Mouse (Mus musculus) stomach, embryonic 15.5 days (tissue): ENCODE results near the gene Ivns1abp. TPM values are rescaled to one million over a fixed set of nuclear protein-coding genes. Genes with fewer than 3 reads are reported as not detected.

Experiments used
- ATAC-seq: fragments of 200-750 bp; cut with Nextera tagmentation; 2 replicates; pipeline ENCODE4 v1.8.0; 2017; ENCODE audit warnings: low read depth, moderate number of reproducible peaks, moderate TSS enrichment; ENCODE audit not compliant: insufficient read depth, low FRiP score
- H3K27ac ChIP-seq: fragments of 300-500 bp; sonication (generic); 2 replicates; pipeline ENCODE4 v1.5.1; 2015; ENCODE audit warnings: mild to moderate bottlenecking, inconsistent platforms
- H3K27me3 ChIP-seq: fragments of 300-500 bp; sonication (generic); replicated peaks from 2 replicates; pipeline ENCODE4 v1.6.1; 2015; ENCODE audit warnings: inconsistent platforms
- H3K36me3 ChIP-seq: fragments of 300-500 bp; sonication (generic); 2 replicates; pipeline ENCODE4 v1.6.1; 2015; ENCODE audit warnings: inconsistent platforms
- H3K4me1 ChIP-seq: fragments of 300-500 bp; sonication (generic); 2 replicates; pipeline ENCODE4 v1.6.1; 2015; ENCODE audit warnings: inconsistent platforms
- H3K4me2 ChIP-seq: fragments of 300-500 bp; sonication (generic); 2 replicates; pipeline ENCODE4 v1.6.1; 2015; ENCODE audit warnings: mild to moderate bottlenecking, inconsistent platforms
- H3K4me3 ChIP-seq: fragments of 300-500 bp; sonication (generic); replicated peaks from 2 replicates; pipeline ENCODE4 v1.5.1; 2015; ENCODE audit warnings: inconsistent platforms
- H3K9ac ChIP-seq: fragments of 300-500 bp; sonication (generic); 2 replicates; pipeline ENCODE4 v1.6.1; 2015; ENCODE audit warnings: inconsistent platforms
- H3K9me3 ChIP-seq: fragments of 300-500 bp; sonication (generic); 2 replicates; pipeline ENCODE4 v1.6.1; 2016; ENCODE audit warnings: inconsistent platforms
- WGBS: fragments of 180-500 bp; shearing (Covaris S2); methylation state at CpG from one replicate; pipeline ENCODE4 v1.1.7; 2015; 5-methylcytosine and 5-hydroxymethylcytosine counted together
- polyA plus RNA-seq: library from polyadenylated mRNA; unstranded; fragments of >200 nt; fragmentation: Nextera tagmentation; extraction: Ambion mirVana; gene quantifications from 2 replicates; pipeline ENCODE4 v1.2.1, GENCODE M21; 2015

Gene Ivns1abp
- polyA plus RNA-seq, 1 experiment from 2014 or later: 206 TPM

DNA sequence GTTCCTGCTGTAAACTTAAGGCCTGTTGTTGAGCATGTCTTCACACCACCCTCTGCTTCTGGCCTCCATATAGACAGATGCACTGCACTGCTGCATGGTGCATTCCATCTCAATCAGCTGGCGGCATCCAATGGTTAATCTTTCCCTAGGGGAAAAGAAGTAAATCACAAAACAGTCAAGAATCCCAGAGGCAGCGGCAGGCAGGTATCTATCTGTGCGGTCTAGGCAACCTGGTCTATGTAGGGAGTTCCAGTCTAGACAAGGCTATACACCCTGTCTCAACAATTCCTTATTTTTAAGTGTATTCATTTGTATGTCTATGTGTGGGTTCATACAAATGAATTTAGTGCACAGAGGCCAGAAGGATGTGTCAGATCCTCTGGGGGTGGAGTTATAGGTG lies 24.2 kb downstream of the Ivns1abp start:
- H3K4me3 ChIP-seq: no peak overlapping the region
- H3K36me3 ChIP-seq: peaks cover 24% of the 10 kb centered on the region
- 93% methylated on average over 3 of the region's 3 CpGs for WGBS

DNA sequence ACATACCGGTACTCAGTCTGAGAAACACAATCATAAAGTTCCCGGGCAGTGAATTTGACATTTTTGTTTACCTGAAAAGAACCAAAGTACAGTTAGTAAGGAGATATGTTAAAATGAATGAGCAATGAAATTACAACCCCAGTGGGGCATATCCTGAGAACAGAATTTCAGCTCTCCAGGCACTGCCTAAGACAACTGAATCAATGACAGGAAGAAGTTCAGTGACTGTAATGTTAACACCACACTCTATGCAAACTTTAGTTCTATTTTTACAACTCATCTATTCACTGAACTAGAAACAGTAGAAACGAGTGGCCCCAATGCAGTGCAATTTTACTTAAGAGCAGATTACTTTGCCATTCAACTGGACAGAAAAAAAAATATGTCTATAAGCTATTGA lies 26.3 kb downstream of the Ivns1abp start:
- Histone ChIP-seq H3K4me1 (no peaks in the 10 kb centered on the region), H3K4me3 (no peak overlapping the region), H3K9me3 (no peaks in the 10 kb centered on the region), H3K4me2 (no peak overlapping the region), H3K27ac (no peak overlapping the region), H3K36me3 (peaks cover 21% of the 10 kb centered on the region), H3K9ac (no peak overlapping the region), H3K27me3 (no peaks in the 10 kb centered on the region)
- 75% methylated on average over 3 of the region's 3 CpGs for WGBS
- no peak for ATAC-seq

More for the DNA sequence above, 24.2 kb downstream of the Ivns1abp start:
- ATAC-seq: no peak
- Histone ChIP-seq H3K9me3 (no peaks in the 10 kb centered on the region), H3K4me2 (no peak overlapping the region), H3K4me1 (no peaks in the 10 kb centered on the region), H3K27ac (no peak overlapping the region), H3K9ac (no peak overlapping the region), H3K27me3 (no peaks in the 10 kb centered on the region)

DNA sequence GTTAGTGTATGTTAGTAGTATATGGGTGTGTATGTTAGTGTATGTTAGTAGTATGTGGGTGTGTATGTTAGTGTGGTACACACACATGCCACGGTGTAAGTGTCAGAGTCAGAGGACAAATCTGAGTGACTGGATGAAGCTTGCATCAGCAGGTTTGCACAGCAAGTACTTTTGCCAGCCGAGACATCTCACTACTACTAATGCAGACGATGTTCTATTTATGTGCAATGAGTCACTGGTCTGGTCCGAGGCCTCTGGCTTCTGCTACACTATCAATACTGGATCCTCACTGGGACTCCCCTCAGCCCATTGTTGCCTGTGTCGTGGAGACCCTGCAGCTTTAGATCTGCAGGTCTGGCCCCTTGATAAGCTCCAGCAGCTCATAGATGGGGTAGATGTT lies 27.3 kb downstream of the Ivns1abp start:
- peaks cover 14% of the 10 kb centered on the region for H3K36me3 ChIP-seq
- H3K9me3 ChIP-seq: no peaks in the 10 kb centered on the region
- no peaks in the 10 kb centered on the region for H3K4me1 ChIP-seq
- H3K4me3 ChIP-seq: no peak overlapping the region
- no peak overlapping the region for H3K27ac ChIP-seq
- no peak for ATAC-seq
- no peak overlapping the region for H3K4me2 ChIP-seq
- 87% methylated on average over 5 of the region's 5 CpGs for WGBS
- no peaks in the 10 kb centered on the region for H3K27me3 ChIP-seq
- no peak overlapping the region for H3K9ac ChIP-seq

DNA sequence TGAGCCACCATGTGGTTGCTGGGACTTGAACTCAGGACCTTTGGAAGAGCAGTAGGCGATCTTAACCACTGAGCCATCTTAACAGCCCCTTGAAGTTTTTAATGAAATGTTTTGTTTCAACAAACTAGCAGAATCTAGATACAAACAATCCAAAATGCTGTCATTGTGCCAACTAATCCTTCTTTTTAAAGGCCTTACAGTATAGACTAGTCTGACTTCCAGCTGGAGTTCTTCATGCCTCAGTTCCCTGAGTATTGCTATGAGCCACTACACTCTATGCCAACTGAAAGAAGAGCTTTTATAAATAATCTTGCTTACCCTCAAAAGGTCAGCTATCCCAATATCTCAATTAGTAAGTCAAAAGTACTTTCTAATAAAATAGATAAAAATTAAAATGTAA lies 28.5 kb downstream of the Ivns1abp start:
- H3K27ac ChIP-seq: no peak overlapping the region
- H3K9ac ChIP-seq: no peak overlapping the region
- H3K4me1 ChIP-seq: no peaks in the 10 kb centered on the region
- no peak overlapping the region for H3K4me3 ChIP-seq
- no peak for ATAC-seq
- H3K9me3 ChIP-seq: no peaks in the 10 kb centered on the region
- no peak overlapping the region for H3K4me2 ChIP-seq
- H3K27me3 ChIP-seq: no peaks in the 10 kb centered on the region
- peaks cover 13% of the 10 kb centered on the region for H3K36me3 ChIP-seq
- 74% methylated on average over 1 of the region's 1 CpGs for WGBS

DNA sequence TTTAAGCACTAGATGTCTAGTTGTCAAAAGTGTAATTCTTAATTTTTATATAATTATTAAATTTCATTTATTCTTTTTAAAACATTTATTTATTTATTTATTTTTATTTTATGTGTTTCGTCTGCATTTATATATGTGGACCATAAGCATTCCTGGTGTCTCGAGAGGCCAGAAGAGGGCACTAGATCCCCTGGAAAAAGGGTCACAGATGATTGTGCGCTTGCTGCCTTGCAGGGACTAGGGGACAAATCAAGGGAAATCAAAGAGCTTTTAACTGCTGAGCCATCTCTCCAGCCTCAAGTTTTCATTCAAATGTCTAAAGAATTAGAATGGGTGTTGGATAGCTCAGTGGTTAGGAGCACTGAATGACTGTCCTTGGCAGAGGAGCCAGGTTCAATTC lies 33.1 kb downstream of the Ivns1abp start:
- no peak overlapping the region for H3K9ac ChIP-seq
- ATAC-seq: no peak

DNA sequence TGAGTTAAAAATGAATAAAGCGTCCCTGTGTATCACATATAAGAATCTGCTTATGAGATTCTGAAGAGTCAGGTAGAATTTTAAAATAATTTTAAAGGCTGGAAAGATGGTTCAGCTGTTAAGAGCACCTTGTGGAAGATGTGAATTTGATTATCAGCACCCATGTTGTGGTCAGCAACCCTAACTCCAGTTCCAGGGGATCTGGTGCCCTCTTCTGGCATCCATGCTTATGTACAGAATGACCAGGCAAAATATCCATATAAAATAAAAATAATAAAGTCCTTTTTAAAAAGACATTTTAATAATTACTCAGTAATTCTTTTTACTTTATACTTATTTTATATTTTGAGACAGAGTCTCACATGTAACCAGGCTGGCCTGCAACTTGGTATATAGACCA lies 45.8 kb downstream of the Ivns1abp start:
- H3K9me3 ChIP-seq: no peaks in the 10 kb centered on the region
- ATAC-seq: no peak
- no peak overlapping the region for H3K9ac ChIP-seq
- H3K27ac ChIP-seq: no peak overlapping the region
- H3K27me3 ChIP-seq: no peaks in the 10 kb centered on the region
- H3K36me3 ChIP-seq: peaks cover 5% of the 10 kb centered on the region; the same call in 1 of the 2 replicates
- no peak overlapping the region for H3K4me2 ChIP-seq
- H3K4me3 ChIP-seq: no peak overlapping the region
- 98% methylated on average over 1 of the region's 1 CpGs for WGBS
- H3K4me1 ChIP-seq: no peaks in the 10 kb centered on the region

More for the DNA sequence above, 33.1 kb downstream of the Ivns1abp start:
- no peaks in the 10 kb centered on the region for H3K9me3 ChIP-seq
- H3K27ac ChIP-seq: no peak overlapping the region
- no peak overlapping the region for H3K4me3 ChIP-seq
- no peaks in the 10 kb centered on the region for H3K27me3 ChIP-seq
- H3K4me2 ChIP-seq: no peak overlapping the region
- H3K36me3 ChIP-seq: peaks cover 4% of the 10 kb centered on the region; the same call in 1 of the 2 replicates
- no peaks in the 10 kb centered on the region for H3K4me1 ChIP-seq
- 88% methylated on average over 3 of the region's 3 CpGs for WGBS

DNA sequence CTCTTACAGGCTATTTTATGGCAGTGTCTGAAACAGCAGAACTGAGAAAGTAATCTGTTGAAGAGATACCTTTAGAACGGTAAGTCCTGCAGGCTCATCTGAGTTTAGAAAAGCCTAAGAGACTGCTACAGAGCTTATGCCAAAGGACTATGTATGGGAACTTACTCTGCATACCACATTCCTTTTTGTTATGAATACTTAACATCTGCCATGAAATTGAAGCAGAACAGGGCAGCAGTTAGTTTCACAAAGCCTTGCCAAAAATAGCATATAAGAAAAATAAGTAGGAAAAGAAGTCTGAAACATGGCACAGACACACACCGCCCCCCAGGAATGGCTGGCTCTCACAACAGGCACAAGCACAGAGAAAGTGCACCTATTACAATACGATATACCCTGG lies 65.5 kb downstream of the Ivns1abp start:
- WGBS: 77% methylated on average over 3 of the region's 3 CpGs
- no peak for ATAC-seq

More for the DNA sequence above, 65.5 kb downstream of the Ivns1abp start:
- no peak overlapping the region for H3K4me2 ChIP-seq
- H3K36me3 ChIP-seq: peaks cover 5% of the 10 kb centered on the region; the same call in 1 of the 2 replicates
- H3K9ac ChIP-seq: no peak overlapping the region
- H3K4me3 ChIP-seq: no peak overlapping the region
- H3K4me1 ChIP-seq: no peaks in the 10 kb centered on the region
- no peaks in the 10 kb centered on the region for H3K9me3 ChIP-seq
- H3K27me3 ChIP-seq: no peaks in the 10 kb centered on the region
- no peak overlapping the region for H3K27ac ChIP-seq

Other genes starting within 250 kb of the Ivns1abp start
- gene Gm47985, start 161.9 kb upstream of the Ivns1abp start, polyA plus RNA-seq: 0.13 and 0.17 TPM in 2 replicates
- 0.19 TPM in 1 of 2 replicates, not detected in the other for gene Gm8947, start 152.1 kb upstream of the Ivns1abp start, polyA plus RNA-seq
- 0.19 and 0.21 TPM in 2 replicates for gene Gm47995, start 146.0 kb upstream of the Ivns1abp start, polyA plus RNA-seq
- gene 3110040M04Rik, start 140.4 kb upstream of the Ivns1abp start, polyA plus RNA-seq: 0.33 TPM in 1 of 2 replicates, not detected in the other
- gene Gm47996, start 134.3 kb upstream of the Ivns1abp start, polyA plus RNA-seq: not detected in 2 replicates
- 25.1 and 26.5 TPM in 2 replicates for gene Swt1, start 84.0 kb downstream of the Ivns1abp start, polyA plus RNA-seq
- 42.5 and 44.8 TPM in 2 replicates for gene Trmt1l, start 84.1 kb downstream of the Ivns1abp start, polyA plus RNA-seq
- 66.2 and 69.0 TPM in 2 replicates for gene Rnf2, start 156.5 kb downstream of the Ivns1abp start, polyA plus RNA-seq
- gene Fam129a, start 226.7 kb downstream of the Ivns1abp start, polyA plus RNA-seq: 21.7 and 22.6 TPM in 2 replicates